Mouse (Mus musculus): ENCODE measurements around the gene Gpt2.

- TF ChIP-seq CTCF (IDR thresholded peaks at IDR 0.05; ENCODE audit: low read depth) (no peak), EP300 (optimal IDR thresholded peaks at IDR 0.05) (no peak)
Observed at GRCm38 (mm10) chr8:85450335-85450734, 42.0 kb upstream of the Gpt2 start.
